Mouse (Mus musculus): Measurements from ENCODE around the gene Magi3. TPM values are rescaled to one million over a fixed set of nuclear protein-coding genes. Genes with fewer than 3 reads are reported as not detected.

The Magi3 gene
- polyA plus RNA-seq, 1 experiment from 2014 or later: 6.9 TPM

DNA sequence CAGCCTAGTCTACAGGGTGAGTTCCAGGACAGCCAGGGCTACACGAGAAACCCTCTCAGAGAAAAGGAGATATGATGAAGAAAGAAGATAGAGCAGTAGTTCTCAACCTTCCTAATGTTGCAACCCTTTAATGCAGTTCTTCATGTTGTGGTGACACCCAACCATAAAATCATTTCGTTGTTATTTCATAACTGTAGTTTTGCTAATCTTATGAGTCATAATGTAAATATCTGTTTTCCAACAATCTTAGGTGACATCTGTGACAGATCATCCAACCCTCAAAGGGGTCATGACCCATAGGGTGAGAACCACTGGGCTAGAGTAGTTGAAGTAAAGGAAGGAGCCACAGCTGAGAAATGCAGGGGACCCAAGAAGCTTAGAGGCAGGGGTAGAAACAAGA, 35.9 kb downstream of the Magi3 start:
- Histone ChIP-seq H3K9ac (no peak overlapping the region), H3K36me3 (no peaks in the 10 kb centered on the region), H3K27ac (no peak overlapping the region), H3K4me1 (no peaks in the 10 kb centered on the region), H3K9me3 (no peaks in the 10 kb centered on the region), H3K27me3 (replicated peaks) (no peaks in the 10 kb centered on the region), H3K4me2 (replicated peaks) (no peak overlapping the region), H3K4me3 (no peak overlapping the region)
- 89% methylated on average over 2 of the region's 2 CpGs for WGBS
- no peak for ATAC-seq (ENCODE audit: low FRiP score, low read depth)

DNA sequence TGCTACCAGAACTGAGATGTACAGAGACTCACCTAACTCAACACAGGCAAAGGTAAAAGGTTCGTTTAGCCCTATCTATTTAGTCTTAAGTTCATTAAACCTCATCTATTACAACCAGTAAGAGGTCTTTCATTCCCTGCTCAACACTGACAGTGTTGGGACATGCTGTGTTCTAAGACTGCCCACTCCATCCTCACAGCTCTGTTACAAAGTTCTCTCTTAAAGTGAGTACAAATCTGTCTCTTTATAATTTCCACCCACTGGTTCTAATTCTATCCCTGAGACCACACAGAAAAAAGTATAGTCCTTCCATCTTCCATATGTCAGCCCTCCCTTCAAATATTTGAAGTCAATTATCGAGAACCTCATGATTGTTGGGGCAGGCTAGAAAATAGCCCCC, 36.5 kb downstream of the Magi3 start:
- H3K9ac ChIP-seq: no peak overlapping the region
- H3K27ac ChIP-seq: no peak overlapping the region
- H3K4me3 ChIP-seq: no peak overlapping the region
- 85% methylated on average over 2 of the region's 2 CpGs for whole genome bisulfite sequencing
- no peak overlapping the region for H3K4me2 ChIP-seq (replicated peaks)
- no peaks in the 10 kb centered on the region for H3K9me3 ChIP-seq
- H3K36me3 ChIP-seq: peaks cover 2% of the 10 kb centered on the region
- H3K4me1 ChIP-seq: no peaks in the 10 kb centered on the region
- H3K27me3 ChIP-seq (replicated peaks): no peaks in the 10 kb centered on the region
- no peak for ATAC-seq (ENCODE audit: low FRiP score, low read depth)

DNA sequence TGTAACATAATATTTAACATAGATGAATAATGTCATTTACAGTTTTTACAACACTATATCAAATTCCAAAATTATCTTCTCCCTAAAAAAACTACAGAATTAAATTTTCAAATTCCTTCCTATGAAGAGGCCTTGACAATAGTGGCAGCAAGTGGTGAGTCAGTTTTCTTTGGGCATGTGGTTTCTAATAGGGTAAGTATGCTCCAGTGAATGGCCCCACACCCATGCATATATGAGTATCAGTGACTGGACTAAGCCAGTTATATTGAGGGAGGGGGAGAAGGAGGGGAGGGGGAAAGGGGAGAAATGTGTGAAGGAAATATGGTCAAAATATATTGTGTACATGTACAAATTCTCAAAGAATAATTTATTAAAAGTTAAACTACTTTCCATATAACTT, 37.5 kb downstream of the Magi3 start:
- no peak overlapping the region for H3K4me3 ChIP-seq
- ATAC-seq (ENCODE audit: low FRiP score, low read depth): no peak
- no peak overlapping the region for H3K27ac ChIP-seq
- peaks cover 6% of the 10 kb centered on the region for H3K36me3 ChIP-seq
- H3K4me1 ChIP-seq: no peaks in the 10 kb centered on the region
- H3K27me3 ChIP-seq (replicated peaks): no peaks in the 10 kb centered on the region
- no peak overlapping the region for H3K4me2 ChIP-seq (replicated peaks)
- H3K9ac ChIP-seq: no peak overlapping the region
- H3K9me3 ChIP-seq: no peaks in the 10 kb centered on the region

DNA sequence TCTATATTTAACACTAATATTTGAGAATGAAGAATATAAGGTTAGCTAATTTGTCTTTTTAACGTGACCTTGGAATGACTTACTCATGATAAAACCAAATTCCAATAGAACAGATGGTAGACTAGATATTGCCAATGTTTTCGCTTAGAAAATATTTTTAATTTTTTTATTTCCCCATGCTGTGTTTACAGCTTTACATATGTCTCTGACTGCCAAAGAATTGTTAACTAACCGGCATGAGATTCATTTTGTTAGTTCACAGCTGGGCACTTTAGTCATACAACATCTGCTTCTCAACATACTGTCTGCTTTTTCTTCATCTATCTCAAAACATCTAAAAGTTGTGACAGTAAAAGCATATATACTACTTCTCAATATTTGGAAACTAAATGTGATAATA, 58.8 kb downstream of the Magi3 start:
- Histone ChIP-seq H3K4me2 (replicated peaks) (no peak overlapping the region), H3K36me3 (no peaks in the 10 kb centered on the region), H3K4me3 (no peak overlapping the region), H3K9me3 (no peaks in the 10 kb centered on the region), H3K27ac (no peak overlapping the region), H3K4me1 (no peaks in the 10 kb centered on the region), H3K27me3 (replicated peaks) (no peaks in the 10 kb centered on the region), H3K9ac (no peak overlapping the region)
- WGBS: 90% methylated on average over 3 of the region's 3 CpGs
- no peak for ATAC-seq (ENCODE audit: low FRiP score, low read depth)

DNA sequence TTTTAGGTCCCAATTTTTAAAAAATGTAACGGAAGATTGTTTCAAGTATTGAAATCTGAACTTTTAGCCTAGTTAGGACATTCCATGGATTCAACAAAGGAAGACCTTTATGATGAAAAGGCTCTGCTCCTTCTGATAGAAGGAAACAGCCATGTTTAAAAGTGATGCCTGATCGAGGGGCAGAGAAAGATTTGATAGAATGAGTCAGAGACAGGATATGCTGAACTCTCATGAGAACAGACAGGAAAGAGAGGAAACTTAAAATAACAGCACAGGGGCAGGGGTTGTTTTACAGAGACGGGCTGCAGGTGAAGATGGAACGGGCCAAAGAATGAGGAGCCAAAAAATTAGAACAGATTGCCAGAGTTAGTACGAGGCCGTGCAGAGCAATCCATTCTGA, 59.6 kb downstream of the Magi3 start:
- Histone ChIP-seq H3K4me2 (replicated peaks) (no peak overlapping the region), H3K4me3 (no peak overlapping the region), H3K27ac (no peak overlapping the region), H3K27me3 (replicated peaks) (no peaks in the 10 kb centered on the region), H3K9ac (no peak overlapping the region), H3K9me3 (no peaks in the 10 kb centered on the region), H3K36me3 (no peaks in the 10 kb centered on the region), H3K4me1 (no peaks in the 10 kb centered on the region)
- 85% methylated on average over 6 of the region's 6 CpGs for WGBS
- no peak for ATAC-seq (ENCODE audit: low FRiP score, low read depth)

DNA sequence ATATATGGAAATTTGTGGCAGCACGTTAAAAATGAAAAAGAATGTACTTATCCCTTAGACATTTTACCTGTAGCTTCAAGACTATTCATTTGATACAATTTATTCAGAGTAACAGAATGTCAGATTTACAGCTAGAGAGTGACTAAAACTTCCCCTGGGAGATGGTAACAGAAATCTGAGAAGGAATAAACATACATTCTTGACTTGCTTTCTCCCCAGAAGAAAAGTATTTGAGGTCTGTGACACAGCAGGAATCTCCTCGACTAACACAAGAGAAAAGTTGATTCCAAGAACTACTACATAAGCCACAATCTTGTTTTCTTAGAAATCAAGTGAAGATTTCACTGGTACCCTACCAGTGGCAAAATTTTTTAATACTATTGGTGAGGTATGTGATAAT, 70.0 kb downstream of the Magi3 start:
- Histone ChIP-seq H3K9ac (no peak overlapping the region), H3K36me3 (no peaks in the 10 kb centered on the region), H3K4me3 (no peak overlapping the region), H3K27me3 (replicated peaks) (no peaks in the 10 kb centered on the region), H3K27ac (no peak overlapping the region), H3K9me3 (no peaks in the 10 kb centered on the region), H3K4me2 (replicated peaks) (no peak overlapping the region), H3K4me1 (no peaks in the 10 kb centered on the region)
- WGBS: 74% methylated on average over 2 of the region's 2 CpGs
- ATAC-seq (ENCODE audit: low FRiP score, low read depth): no peak

DNA sequence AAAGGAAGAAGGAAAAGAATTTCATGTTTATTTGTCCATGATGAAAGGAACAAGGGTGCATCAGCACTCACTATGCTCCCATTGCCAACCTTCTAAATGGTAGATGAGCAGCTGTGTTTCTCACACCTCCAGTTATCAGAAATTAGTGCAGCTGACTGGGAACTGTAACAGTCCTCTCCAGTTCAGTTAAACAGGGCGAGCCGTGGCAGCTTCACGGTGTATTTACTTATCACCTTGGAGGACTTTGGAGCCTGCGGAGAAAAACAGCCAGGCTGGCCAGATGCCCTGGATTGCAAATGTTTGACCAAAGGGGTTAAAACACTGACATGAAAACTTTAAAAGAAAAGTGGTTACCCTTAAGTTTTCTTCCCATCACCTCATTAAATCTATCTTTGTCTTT, 77.8 kb downstream of the Magi3 start:
- no peak overlapping the region for H3K4me3 ChIP-seq
- no peaks in the 10 kb centered on the region for H3K4me1 ChIP-seq
- ATAC-seq (ENCODE audit: low FRiP score, low read depth): no peak
- no peak overlapping the region for H3K27ac ChIP-seq
- no peaks in the 10 kb centered on the region for H3K36me3 ChIP-seq
- H3K27me3 ChIP-seq (replicated peaks): no peaks in the 10 kb centered on the region
- H3K9me3 ChIP-seq: no peaks in the 10 kb centered on the region
- 47% methylated on average over 4 of the region's 4 CpGs for WGBS
- no peak overlapping the region for H3K9ac ChIP-seq
- no peak overlapping the region for H3K4me2 ChIP-seq (replicated peaks)

DNA sequence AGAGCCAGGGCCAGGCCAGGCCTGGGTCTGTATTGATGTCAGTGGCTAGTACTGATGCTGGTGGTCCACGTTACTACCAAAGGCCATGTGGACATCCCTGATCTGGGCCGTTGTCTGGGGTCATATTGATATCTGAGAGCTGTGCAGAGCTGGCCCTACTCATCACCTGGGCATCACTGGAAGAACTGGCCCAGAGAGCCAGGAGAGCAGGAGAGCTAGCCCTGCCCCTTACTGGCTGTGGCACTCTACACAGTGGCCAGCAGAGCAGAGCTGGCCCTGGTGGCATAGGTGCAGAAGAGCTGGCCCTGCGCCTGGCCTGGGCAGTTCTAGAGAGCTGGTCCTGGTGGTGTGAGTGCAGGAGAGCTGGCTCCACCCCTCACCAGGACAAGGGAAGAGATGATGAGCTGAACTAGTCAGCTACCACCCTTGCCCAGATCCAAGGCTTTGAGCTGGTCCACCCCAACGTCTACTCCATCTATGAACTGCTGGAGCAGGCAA, 81.2 kb downstream of the Magi3 start:
- no peaks in the 10 kb centered on the region for H3K27me3 ChIP-seq (replicated peaks)
- no peaks in the 10 kb centered on the region for H3K4me1 ChIP-seq
- ATAC-seq (ENCODE audit: low FRiP score, low read depth): no peak
- no peak overlapping the region for H3K27ac ChIP-seq
- no peak overlapping the region for H3K9ac ChIP-seq
- no peak overlapping the region for H3K4me2 ChIP-seq (replicated peaks)
- no peaks in the 10 kb centered on the region for H3K36me3 ChIP-seq
- H3K9me3 ChIP-seq: no peaks in the 10 kb centered on the region
- no peak overlapping the region for H3K4me3 ChIP-seq
- WGBS: 85% methylated on average over 4 of the region's 4 CpGs

DNA sequence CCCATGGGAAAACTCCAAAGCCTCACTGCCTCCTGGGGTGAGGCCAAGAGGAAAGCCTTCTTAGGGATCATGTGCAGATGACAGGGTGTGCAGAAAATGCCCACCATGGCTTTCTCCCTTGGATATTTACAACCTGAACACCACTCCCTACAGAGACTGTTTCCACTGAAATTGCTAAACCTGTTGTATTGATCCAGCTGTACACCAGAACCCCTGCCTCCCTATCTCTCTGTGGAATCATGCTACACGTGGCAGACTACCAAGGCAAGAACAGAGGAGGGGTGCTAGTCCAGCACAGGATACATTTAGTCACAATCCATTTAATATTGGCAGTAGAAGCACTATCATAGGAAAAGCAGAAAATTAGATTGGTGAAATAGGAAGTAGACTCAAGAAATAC, 94.5 kb downstream of the Magi3 start:
- WGBS: 69% methylated on average over 1 of the region's 1 CpGs
- H3K4me1 ChIP-seq: no peaks in the 10 kb centered on the region
- H3K4me2 ChIP-seq (replicated peaks): no peak overlapping the region
- H3K27me3 ChIP-seq (replicated peaks): no peaks in the 10 kb centered on the region
- no peak overlapping the region for H3K4me3 ChIP-seq
- no peak for ATAC-seq (ENCODE audit: low FRiP score, low read depth)
- H3K27ac ChIP-seq: no peak overlapping the region
- no peaks in the 10 kb centered on the region for H3K36me3 ChIP-seq
- no peak overlapping the region for H3K9ac ChIP-seq
- no peaks in the 10 kb centered on the region for H3K9me3 ChIP-seq

DNA sequence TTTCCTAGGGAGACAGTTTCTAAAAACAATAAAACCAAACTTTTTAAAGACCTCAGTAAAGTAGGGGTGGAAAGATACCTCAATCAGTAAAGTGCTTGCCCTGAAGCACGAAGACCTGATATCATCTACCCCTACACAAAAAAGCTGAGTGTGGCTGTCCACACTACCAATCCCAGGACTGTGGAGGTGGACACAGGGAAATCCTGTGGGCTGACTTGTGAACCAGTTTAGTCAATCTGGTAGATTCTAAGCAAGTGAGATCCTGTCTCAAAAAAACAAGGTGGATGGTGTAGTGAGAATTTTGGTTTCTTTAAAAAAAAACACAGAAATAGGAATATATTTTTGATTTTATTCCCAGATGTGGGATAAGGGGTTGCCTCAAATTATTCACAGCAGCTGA, 96.3 kb downstream of the Magi3 start:
- H3K4me1 ChIP-seq: no peaks in the 10 kb centered on the region
- 96% methylated on average over 1 of the region's 1 CpGs for WGBS

DNA sequence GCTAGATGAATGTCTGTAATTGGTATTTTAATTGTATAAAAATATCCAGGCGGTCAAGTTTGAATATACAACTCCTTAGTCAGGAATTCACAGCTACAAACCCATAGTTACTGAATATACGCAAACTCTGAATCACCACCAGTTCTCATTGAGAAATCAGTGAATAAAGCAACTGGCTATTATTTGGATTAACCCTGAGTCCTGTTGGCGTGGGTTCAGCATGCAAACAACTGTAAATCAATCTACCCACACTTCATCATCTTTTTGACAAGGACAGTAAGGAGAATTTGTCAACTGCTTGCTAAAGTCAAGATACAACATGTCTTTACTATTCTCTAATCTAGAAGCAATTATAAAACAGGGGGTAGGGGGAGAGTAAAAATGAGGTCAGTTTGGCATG, 110.7 kb downstream of the Magi3 start:
- Histone ChIP-seq H3K4me1 (no peaks in the 10 kb centered on the region), H3K27me3 (replicated peaks) (no peaks in the 10 kb centered on the region), H3K4me2 (replicated peaks) (no peak overlapping the region), H3K36me3 (no peaks in the 10 kb centered on the region), H3K9me3 (no peaks in the 10 kb centered on the region), H3K4me3 (no peak overlapping the region), H3K27ac (no peak overlapping the region), H3K9ac (no peak overlapping the region)
- no peak for ATAC-seq (ENCODE audit: low FRiP score, low read depth)
- WGBS: 85% methylated on average over 3 of the region's 3 CpGs

More for the DNA sequence above, 96.3 kb downstream of the Magi3 start:
- no peak overlapping the region for H3K4me2 ChIP-seq (replicated peaks)
- H3K9me3 ChIP-seq: no peaks in the 10 kb centered on the region
- no peaks in the 10 kb centered on the region for H3K27me3 ChIP-seq (replicated peaks)
- H3K4me3 ChIP-seq: no peak overlapping the region
- no peak overlapping the region for H3K9ac ChIP-seq
- no peak for ATAC-seq (ENCODE audit: low FRiP score, low read depth)
- H3K27ac ChIP-seq: no peak overlapping the region
- no peaks in the 10 kb centered on the region for H3K36me3 ChIP-seq

DNA sequence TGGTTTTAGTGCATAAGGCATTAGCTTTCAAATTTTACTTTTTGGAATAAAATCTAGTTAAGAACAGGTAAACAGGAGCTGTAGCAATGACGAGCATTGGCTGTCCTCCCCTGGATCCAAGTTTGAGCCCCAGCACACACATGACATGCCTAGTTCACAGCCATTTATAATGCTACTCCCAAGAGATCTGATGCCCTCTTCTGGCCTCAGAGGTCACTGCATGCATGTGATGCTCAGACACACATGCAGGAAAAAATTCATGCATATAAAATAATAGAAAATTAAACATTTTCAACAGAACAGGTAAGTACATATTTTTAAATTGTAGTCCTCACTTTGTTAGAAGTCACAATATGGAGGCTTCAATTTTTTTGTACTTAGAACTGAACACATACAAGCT, 115.2 kb downstream of the Magi3 start:
- H3K27me3 ChIP-seq (replicated peaks): no peaks in the 10 kb centered on the region
- no peaks in the 10 kb centered on the region for H3K4me1 ChIP-seq
- no peak overlapping the region for H3K9ac ChIP-seq
- ATAC-seq (ENCODE audit: low FRiP score, low read depth): no peak
- H3K4me3 ChIP-seq: no peak overlapping the region
- 43% methylated on average over 1 of the region's 1 CpGs for WGBS
- H3K27ac ChIP-seq: no peak overlapping the region
- no peaks in the 10 kb centered on the region for H3K9me3 ChIP-seq
- no peak overlapping the region for H3K4me2 ChIP-seq (replicated peaks)
- H3K36me3 ChIP-seq: no peaks in the 10 kb centered on the region

DNA sequence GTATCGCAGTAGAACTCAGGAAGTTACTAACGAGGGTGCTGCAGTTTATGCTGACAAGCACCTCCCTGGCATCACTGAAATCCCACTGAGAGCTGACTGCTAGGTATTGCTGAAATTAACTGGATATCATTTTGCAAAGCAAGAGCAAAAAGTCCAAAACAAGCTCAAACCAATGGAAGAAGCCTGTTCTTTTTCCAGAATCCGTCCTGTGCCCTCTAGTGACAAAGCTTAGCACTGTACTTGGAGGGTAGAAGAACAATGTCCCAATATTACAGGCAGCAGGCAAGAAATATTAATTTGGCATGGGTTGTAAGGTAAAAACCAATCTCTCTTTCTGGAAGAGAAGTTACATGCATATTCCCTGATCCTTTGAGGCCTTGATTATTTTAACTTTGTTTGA, 118.5 kb downstream of the Magi3 start:
- Histone ChIP-seq H3K4me2 (replicated peaks) (no peak overlapping the region), H3K27me3 (replicated peaks) (no peaks in the 10 kb centered on the region), H3K9ac (no peak overlapping the region), H3K27ac (no peak overlapping the region), H3K36me3 (no peaks in the 10 kb centered on the region), H3K4me3 (no peak overlapping the region), H3K4me1 (no peaks in the 10 kb centered on the region), H3K9me3 (no peaks in the 10 kb centered on the region)
- ATAC-seq (ENCODE audit: low FRiP score, low read depth): no peak
- WGBS: 82% methylated on average over 3 of the region's 3 CpGs

DNA sequence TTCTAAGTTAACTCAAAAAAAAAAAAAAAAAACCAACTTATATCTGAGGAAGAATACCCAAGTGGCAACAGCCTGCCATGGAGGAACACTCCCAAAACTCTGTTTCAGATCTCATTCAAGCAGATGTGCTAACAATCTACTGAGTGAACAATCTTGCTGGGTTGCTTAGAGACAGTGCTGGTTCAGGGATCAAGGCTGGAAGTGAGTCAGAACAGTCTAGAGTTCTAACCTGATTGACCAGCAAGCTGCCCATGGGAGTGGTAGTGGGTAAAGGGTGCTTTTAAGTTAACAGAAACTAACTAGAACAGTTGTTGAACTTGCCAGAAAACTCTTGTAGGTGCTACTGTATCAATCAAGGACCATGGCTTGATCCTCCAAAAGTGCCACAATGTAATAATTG, 118.9 kb downstream of the Magi3 start:
- no peak for ATAC-seq (ENCODE audit: low FRiP score, low read depth)
- Histone ChIP-seq H3K27me3 (replicated peaks) (no peaks in the 10 kb centered on the region), H3K36me3 (no peaks in the 10 kb centered on the region), H3K4me1 (no peaks in the 10 kb centered on the region), H3K4me3 (no peak overlapping the region), H3K9me3 (no peaks in the 10 kb centered on the region), H3K27ac (no peak overlapping the region), H3K9ac (no peak overlapping the region), H3K4me2 (replicated peaks) (no peak overlapping the region)
